Mouse (Mus musculus): ENCODE data around the gene Castor2. TPM values are rescaled to one million over a fixed set of nuclear protein-coding genes. Genes with fewer than 3 reads are reported as not detected.
A peak's percentile ranks its signal among the peaks of the same experiment; 100 is the strongest.

The Castor2 gene
- polyA plus RNA-seq, 1 experiment from 2014 or later = 12.3 TPM

GRCm38 (mm10) chr5:134098341-134098902 is 1.1 kb upstream of the Castor2 start:
- H3K4me1 ChIP-seq (replicated peaks; ENCODE audit: control insufficient read depth, insufficient read depth, low read length) = no peaks in the 10 kb centered on the region
- DNase-seq (ENCODE audit: low spot score) = no peak
- H3K27ac ChIP-seq (ENCODE audit: low read depth, low read length) = 0 out of 2 replicates have a peak overlapping the region, but pooled peaks have one; percentile 42
- H3K4me2 ChIP-seq (replicated peaks; ENCODE audit: low read depth, low read length) = peak overlapping the region; percentile 79
- H3K9ac ChIP-seq (ENCODE audit: low read depth, low read length) = peak overlapping the region; percentile 56; the same call in 1 of the 2 replicates
- no peaks in the 10 kb centered on the region for H3K27me3 ChIP-seq (ENCODE audit: control insufficient read depth, insufficient read depth, low read length)
- H3K36me3 ChIP-seq (ENCODE audit: control insufficient read depth, insufficient read depth, low read length) = no peaks in the 10 kb centered on the region
- H3K4me3 ChIP-seq (ENCODE audit: low read depth, low read length) = peak overlapping the region; percentile 60
- WGBS = 48% methylated on average over 13 of the region's 13 CpGs
- H3K9me3 ChIP-seq (ENCODE audit: control insufficient read depth, low read length) = no peaks in the 10 kb centered on the region
- no peak for ATAC-seq (ENCODE audit: low FRiP score)

- DNase-seq (ENCODE audit: low spot score) = no peak
- WGBS = 0% methylated on average over 17 of the region's 17 CpGs
- peak overlapping the region; percentile 42; the same call in 1 of the 2 replicates for H3K27ac ChIP-seq (ENCODE audit: low read depth, low read length)
Observed at GRCm38 (mm10) chr5:134098976-134099375, 535 bp upstream of the Castor2 start.

GRCm38 (mm10) chr5:134100232-134100771 is 791 bp downstream of the Castor2 start:
- Histone ChIP-seq H3K27ac (ENCODE audit: low read depth, low read length) (no peak overlapping the region), H3K4me2 (replicated peaks; ENCODE audit: low read depth, low read length) (peak overlapping the region; percentile 79), H3K9me3 (ENCODE audit: control insufficient read depth, low read length) (no peaks in the 10 kb centered on the region), H3K27me3 (ENCODE audit: control insufficient read depth, insufficient read depth, low read length) (no peaks in the 10 kb centered on the region), H3K36me3 (ENCODE audit: control insufficient read depth, insufficient read depth, low read length) (no peaks in the 10 kb centered on the region), H3K4me3 (ENCODE audit: low read depth, low read length) (peak overlapping the region; percentile 60), H3K4me1 (replicated peaks; ENCODE audit: control insufficient read depth, insufficient read depth, low read length) (no peaks in the 10 kb centered on the region), H3K9ac (ENCODE audit: low read depth, low read length) (peak overlapping the region; percentile 60)
- peak; percentile 41 for ATAC-seq (ENCODE audit: low FRiP score)
- peak; percentile 28 for DNase-seq (ENCODE audit: low spot score)
- WGBS = 4% methylated on average over 16 of the region's 17 CpGs

More at GRCm38 (mm10) chr5:134098976-134099375, 535 bp upstream of the Castor2 start:
- Histone ChIP-seq H3K36me3 (ENCODE audit: control insufficient read depth, insufficient read depth, low read length) (no peaks in the 10 kb centered on the region), H3K9me3 (ENCODE audit: control insufficient read depth, low read length) (no peaks in the 10 kb centered on the region), H3K4me3 (ENCODE audit: low read depth, low read length) (peak overlapping the region; percentile 60), H3K9ac (ENCODE audit: low read depth, low read length) (peak overlapping the region; percentile 56), H3K4me2 (replicated peaks; ENCODE audit: low read depth, low read length) (peak overlapping the region; percentile 79), H3K4me1 (replicated peaks; ENCODE audit: control insufficient read depth, insufficient read depth, low read length) (no peaks in the 10 kb centered on the region), H3K27me3 (ENCODE audit: control insufficient read depth, insufficient read depth, low read length) (no peaks in the 10 kb centered on the region)
- peak; percentile 65 for ATAC-seq (ENCODE audit: low FRiP score)

GRCm38 (mm10) chr5:134101322-134101721 is 1.8 kb downstream of the Castor2 start:
- DNase-seq (ENCODE audit: low spot score) = no peak
- Histone ChIP-seq H3K9ac (ENCODE audit: low read depth, low read length) (no peak overlapping the region), H3K36me3 (ENCODE audit: control insufficient read depth, insufficient read depth, low read length) (no peaks in the 10 kb centered on the region), H3K27ac (ENCODE audit: low read depth, low read length) (no peak overlapping the region), H3K4me2 (replicated peaks; ENCODE audit: low read depth, low read length) (peak overlapping the region; percentile 21), H3K27me3 (ENCODE audit: control insufficient read depth, insufficient read depth, low read length) (no peaks in the 10 kb centered on the region), H3K4me3 (ENCODE audit: low read depth, low read length) (no peak overlapping the region), H3K9me3 (ENCODE audit: control insufficient read depth, low read length) (no peaks in the 10 kb centered on the region), H3K4me1 (replicated peaks; ENCODE audit: control insufficient read depth, insufficient read depth, low read length) (no peaks in the 10 kb centered on the region)
- no peak for ATAC-seq (ENCODE audit: low FRiP score)
- WGBS = 49% methylated on average over 5 of the region's 5 CpGs

GRCm38 (mm10) chr5:134101883-134102282 is 2.4 kb downstream of the Castor2 start:
- H3K27ac ChIP-seq (ENCODE audit: low read depth, low read length) = no peak overlapping the region
- no peak overlapping the region for H3K4me2 ChIP-seq (replicated peaks; ENCODE audit: low read depth, low read length)
- ATAC-seq (ENCODE audit: low FRiP score) (no peak), DNase-seq (ENCODE audit: low spot score) (no peak)
- no peaks in the 10 kb centered on the region for H3K4me1 ChIP-seq (replicated peaks; ENCODE audit: control insufficient read depth, insufficient read depth, low read length)
- no peaks in the 10 kb centered on the region for H3K27me3 ChIP-seq (ENCODE audit: control insufficient read depth, insufficient read depth, low read length)
- H3K36me3 ChIP-seq (ENCODE audit: control insufficient read depth, insufficient read depth, low read length) = no peaks in the 10 kb centered on the region
- WGBS = 35% methylated on average over 5 of the region's 5 CpGs
- H3K4me3 ChIP-seq (ENCODE audit: low read depth, low read length) = no peak overlapping the region
- H3K9me3 ChIP-seq (ENCODE audit: control insufficient read depth, low read length) = no peaks in the 10 kb centered on the region
- H3K9ac ChIP-seq (ENCODE audit: low read depth, low read length) = no peak overlapping the region

- no peaks in the 10 kb centered on the region for H3K36me3 ChIP-seq (ENCODE audit: control insufficient read depth, insufficient read depth, low read length)
- no peaks in the 10 kb centered on the region for H3K27me3 ChIP-seq (ENCODE audit: control insufficient read depth, insufficient read depth, low read length)
- H3K4me2 ChIP-seq (replicated peaks; ENCODE audit: low read depth, low read length) = no peak overlapping the region
- DNase-seq (ENCODE audit: low spot score) (no peak), ATAC-seq (ENCODE audit: low FRiP score) (no peak)
- no peaks in the 10 kb centered on the region for H3K4me1 ChIP-seq (replicated peaks; ENCODE audit: control insufficient read depth, insufficient read depth, low read length)
- WGBS = 83% methylated on average over 6 of the region's 6 CpGs
- H3K27ac ChIP-seq (ENCODE audit: low read depth, low read length) = no peak overlapping the region
- H3K9me3 ChIP-seq (ENCODE audit: control insufficient read depth, low read length) = no peaks in the 10 kb centered on the region
- no peak overlapping the region for H3K4me3 ChIP-seq (ENCODE audit: low read depth, low read length)
- H3K9ac ChIP-seq (ENCODE audit: low read depth, low read length) = no peak overlapping the region
Observed at GRCm38 (mm10) chr5:134102720-134103119, 3.2 kb downstream of the Castor2 start.

GRCm38 (mm10) chr5:134105829-134106228 is 6.3 kb downstream of the Castor2 start:
- no peak overlapping the region for H3K27ac ChIP-seq (ENCODE audit: low read depth, low read length)
- no peak overlapping the region for H3K4me3 ChIP-seq (ENCODE audit: low read depth, low read length)
- DNase-seq (ENCODE audit: low spot score) = no peak
- 92% methylated on average over 8 of the region's 8 CpGs for WGBS
- H3K36me3 ChIP-seq (ENCODE audit: control insufficient read depth, insufficient read depth, low read length) = no peaks in the 10 kb centered on the region
- H3K4me1 ChIP-seq (replicated peaks; ENCODE audit: control insufficient read depth, insufficient read depth, low read length) = no peaks in the 10 kb centered on the region
- no peak overlapping the region for H3K4me2 ChIP-seq (replicated peaks; ENCODE audit: low read depth, low read length)
- H3K9me3 ChIP-seq (ENCODE audit: control insufficient read depth, low read length) = no peaks in the 10 kb centered on the region
- no peak overlapping the region for H3K9ac ChIP-seq (ENCODE audit: low read depth, low read length)
- no peak for ATAC-seq (ENCODE audit: low FRiP score)
- no peaks in the 10 kb centered on the region for H3K27me3 ChIP-seq (ENCODE audit: control insufficient read depth, insufficient read depth, low read length)

GRCm38 (mm10) chr5:134114981-134115380 is 15.5 kb downstream of the Castor2 start:
- no peak overlapping the region for H3K27ac ChIP-seq (ENCODE audit: low read depth, low read length)
- no peaks in the 10 kb centered on the region for H3K27me3 ChIP-seq (ENCODE audit: control insufficient read depth, insufficient read depth, low read length)
- 88% methylated on average over 5 of the region's 5 CpGs for whole genome bisulfite sequencing
- H3K4me3 ChIP-seq (ENCODE audit: low read depth, low read length) = no peak overlapping the region
- ATAC-seq (ENCODE audit: low FRiP score) (no peak), DNase-seq (ENCODE audit: low spot score) (no peak)
- no peaks in the 10 kb centered on the region for H3K9me3 ChIP-seq (ENCODE audit: control insufficient read depth, low read length)
- H3K4me2 ChIP-seq (replicated peaks; ENCODE audit: low read depth, low read length) = no peak overlapping the region
- H3K4me1 ChIP-seq (replicated peaks; ENCODE audit: control insufficient read depth, insufficient read depth, low read length) = 0 out of 2 replicates have a peak, but pooled peaks cover 2% of the 10 kb centered on the region
- no peak overlapping the region for H3K9ac ChIP-seq (ENCODE audit: low read depth, low read length)
- 0 out of 2 replicates have a peak, but pooled peaks cover 2% of the 10 kb centered on the region for H3K36me3 ChIP-seq (ENCODE audit: control insufficient read depth, insufficient read depth, low read length)

Measured in hindbrain, embryonic 11.5 days (tissue).